Mouse (Mus musculus): ENCODE data around the gene Pdgfc. TPM values are rescaled to one million over a fixed set of nuclear protein-coding genes. Genes with fewer than 3 reads are reported as not detected.

Pdgfc gene
- total RNA-seq (2023): 1 to 10 TPM; 1.0 to 1.2 TPM

GRCm38 (mm10) chr3:81036151-81036553 is at the start of gene Pdgfc:
Pdgfc (plus strand) TSS chr3:81036416.

Other genes with a start within 250 kb of the Pdgfc start
- not detected for gene Gria2, start 233.6 kb upstream of the Pdgfc start, total RNA-seq (2023)
- gene Glrb, start 122.8 kb upstream of the Pdgfc start, total RNA-seq (2023): not detected

Measured in monocyte, adult 59 days (primary cell).